ENCODE assay signal across 8 mouse cellular contexts in genomic region chr1:152799897-152800296, GRCm38 (mm10). TPM values are rescaled to one million over a fixed set of nuclear protein-coding genes. Genes with fewer than 3 reads are reported as not detected.
DNase-seq lines count a peak whose midpoint lies in the region; ATAC-seq lines count a peak whose summit lies in the region.

Ncf2 (plus strand) TSS chr1:152800194.

- H3K27ac ChIP-seq in hindbrain, embryonic 11.5 days (ENCODE audit: low read depth, low read length): no peak within 1 kb of the TSS

- peak; percentile 95 for DNase-seq in heart, adult 11 months
- no peak for DNase-seq in heart, adult 8-10 months (ENCODE audit: low spot score)
- peak; percentile 47 for DNase-seq in embryo, embryonic 10.5 days (ENCODE audit: low spot score)
- DNase-seq in hindbrain, embryonic 11.5 days (ENCODE audit: low spot score): peak; percentile 39
- DNase-seq in adrenal gland, postnatal 25 days: no peak
- no peak for DNase-seq in layer of hippocampus, postnatal 14 days (ENCODE audit: low spot score in 2 of 2)

- no peaks in the 10 kb centered on the region for H3K36me3 ChIP-seq in hindbrain, embryonic 11.5 days (ENCODE audit: control insufficient read depth, insufficient read depth, low read length)

- WGBS in hindbrain, embryonic 11.5 days: 5% methylated on average over 2 of the region's 2 CpGs

- no peak within 1 kb of the TSS for H3K4me2 ChIP-seq in hindbrain, embryonic 11.5 days (replicated peaks; ENCODE audit: low read depth, low read length)

- no peaks in the 10 kb centered on the region for H3K4me1 ChIP-seq in hindbrain, embryonic 11.5 days (replicated peaks; ENCODE audit: control insufficient read depth, insufficient read depth, low read length)

- peak; percentile 53; the same call in 1 of the 2 replicates for ATAC-seq in hindbrain, embryonic 11.5 days (ENCODE audit: low FRiP score)
- ATAC-seq in megakaryocyte, adult 5-6 weeks (ENCODE audit: poor library complexity, severe bottlenecking): 0 out of 2 replicates have a peak, but pooled peaks have one; percentile 20
- ATAC-seq in inflammation-experienced regulatory T-cells, adult 6 months: no peak

- H3K9ac ChIP-seq in hindbrain, embryonic 11.5 days (ENCODE audit: low read depth, low read length): no peak within 1 kb of the TSS

- H3K4me3 ChIP-seq in hindbrain, embryonic 11.5 days (ENCODE audit: low read depth, low read length): no peak within 1 kb of the TSS

- no peaks in the 10 kb centered on the region for H3K27me3 ChIP-seq in hindbrain, embryonic 11.5 days (ENCODE audit: control insufficient read depth, insufficient read depth, low read length)

- no peaks in the 10 kb centered on the region for H3K9me3 ChIP-seq in hindbrain, embryonic 11.5 days (ENCODE audit: control insufficient read depth, low read length)

RNA-seq across cellular contexts. Expression of gene Ncf2, which starts in this region (rescaled TPM):
- 1 to 10 TPM; 2.3 to 4.3 (median 3.9) TPM for total RNA-seq in heart, adult 8-10 months (2022)
- polyA plus RNA-seq in hindbrain, embryonic 11.5 days (2014; fragmentation: Nextera tagmentation; extraction: Ambion mirVana): 3.4 and 5.0 TPM in 2 replicates
- 252 and 267 TPM in 2 replicates for total RNA-seq in megakaryocyte, adult 5-6 weeks (2015)
- 373 and 410 TPM in 2 replicates for total RNA-seq in megakaryocyte, adult 5-6 weeks (2017)
- polyA plus RNA-seq in inflammation-experienced regulatory T-cells, adult 6 months (2017; shearing (Covaris generic)): 1 to 10 TPM; 2.4 to 5.4 (median 2.8) TPM
- total RNA-seq in adrenal gland, postnatal 25 days (2021): 4.0 and 4.2 TPM in 2 replicates
- total RNA-seq in layer of hippocampus, postnatal 14 days (2021): 1 to 10 TPM; 2.9 to 3.1 TPM

Comparison
In these comparisons a context has a peak if more than half of its experiments do, and no peak if none do; other contexts are left out.
1. RNA of gene Ncf2 (total RNA-seq): 252 to 410 TPM in megakaryocyte, adult 5-6 weeks; 4.0 to 4.2 TPM in adrenal gland, postnatal 25 days, 2.3 to 4.3 TPM in heart, adult 8-10 months and 2.9 to 3.1 TPM in layer of hippocampus, postnatal 14 days; every median in the first group is over 10 times any median in the second.
2. DNase-seq: peak in heart, adult 11 months (single experiment), embryo, embryonic 10.5 days (single experiment) and hindbrain, embryonic 11.5 days (single experiment); none in heart, adult 8-10 months (single experiment), adrenal gland, postnatal 25 days (single experiment) and layer of hippocampus, postnatal 14 days (0 of 2).